Mouse (Mus musculus): Measurements from ENCODE around the gene Ndufc1.

- no peak for TF ChIP-seq CTCF (conservative IDR thresholded peaks at IDR 0.05; ENCODE audit: low read length)
- no peak for TF ChIP-seq POU5F1 (IDR thresholded peaks at IDR 0.05; ENCODE audit: borderline replicate concordance, low read length)
- no peak for TF ChIP-seq NANOG (IDR thresholded peaks at IDR 0.05; ENCODE audit: borderline replicate concordance, low read length)
Observed at GRCm38 (mm10) chr3:51386441-51387133, 22.2 kb downstream of the Ndufc1 start.

Data from E14TG2a.4 (cell line).